Mouse (Mus musculus) neutrophil, adult 5-6 weeks (primary cell): ENCODE measurements around the gene Ap5z1. TPM values are rescaled to one million over a fixed set of nuclear protein-coding genes. Genes with fewer than 3 reads are reported as not detected.

Experiments
- ATAC-seq: fragments of 151-379, 151-347 bp; 2 replicates; pipeline ENCODE4 v1.8.0; 2017; ENCODE audit warnings: mild to moderate bottlenecking, moderate TSS enrichment; ENCODE audit not compliant: insufficient number of reproducible peaks, poor library complexity, low FRiP score, severe bottlenecking; ENCODE audit errors: extremely low read depth
- total RNA-seq: library from RNA; stranded (forward); fragments of 200-1000 nt; gene quantifications from 2 replicates; pipeline ENCODE4 v1.2.3, GENCODE M21; 2017

The Ap5z1 gene
- total RNA-seq, 1 experiment from 2014 or later: 19.8 TPM

DNA sequence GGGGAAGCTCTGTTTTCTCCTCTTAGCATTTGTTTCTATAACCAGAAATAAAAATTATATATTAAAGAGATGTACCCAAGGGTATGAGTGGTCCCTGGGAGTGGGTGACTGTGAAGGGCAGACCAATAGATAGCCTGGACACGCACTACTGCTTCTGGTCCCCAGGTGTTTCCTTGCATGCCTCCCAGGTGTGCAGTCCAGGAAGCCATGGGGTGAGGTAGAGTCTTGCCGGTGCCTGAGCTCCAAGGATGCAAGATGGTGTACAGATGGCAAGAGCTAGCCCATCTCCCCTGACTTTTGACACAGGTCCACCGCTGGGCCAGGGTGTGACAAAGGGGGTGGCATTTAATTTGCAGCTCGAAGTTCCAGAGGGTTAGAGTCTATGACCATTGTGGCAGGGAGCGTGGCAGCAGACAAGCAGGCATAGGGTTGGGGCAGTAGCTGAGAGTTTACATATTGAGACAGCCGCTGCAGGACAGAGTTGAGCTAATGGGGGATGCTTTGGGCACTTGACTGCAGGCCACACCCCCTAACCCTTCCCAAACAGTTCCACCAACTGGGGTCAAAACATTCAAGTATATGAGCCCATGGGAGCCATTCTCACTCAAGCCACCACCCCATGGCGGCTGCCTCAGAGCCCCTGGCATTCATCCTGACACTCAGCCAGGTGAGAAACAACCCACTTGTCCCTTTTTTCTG is 1.7 kb upstream of the Ap5z1 start:
- ATAC-seq: no peak

DNA sequence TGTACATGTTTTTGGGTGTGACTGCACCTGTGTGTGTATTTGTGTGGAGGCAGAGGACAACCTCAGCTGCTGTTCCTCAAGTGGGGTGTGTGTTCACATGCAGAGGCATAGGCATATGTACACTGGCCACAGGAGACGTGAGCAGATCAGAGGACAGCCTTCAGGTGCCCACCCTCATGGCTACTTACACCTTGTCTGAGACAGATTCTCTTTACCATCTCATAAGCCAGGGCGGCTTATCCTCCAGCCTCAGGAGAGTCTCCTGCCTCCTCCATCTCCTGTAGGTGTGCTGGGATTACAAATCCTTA is 1.1 kb upstream of the Ap5z1 start:
- no peak for ATAC-seq

DNA sequence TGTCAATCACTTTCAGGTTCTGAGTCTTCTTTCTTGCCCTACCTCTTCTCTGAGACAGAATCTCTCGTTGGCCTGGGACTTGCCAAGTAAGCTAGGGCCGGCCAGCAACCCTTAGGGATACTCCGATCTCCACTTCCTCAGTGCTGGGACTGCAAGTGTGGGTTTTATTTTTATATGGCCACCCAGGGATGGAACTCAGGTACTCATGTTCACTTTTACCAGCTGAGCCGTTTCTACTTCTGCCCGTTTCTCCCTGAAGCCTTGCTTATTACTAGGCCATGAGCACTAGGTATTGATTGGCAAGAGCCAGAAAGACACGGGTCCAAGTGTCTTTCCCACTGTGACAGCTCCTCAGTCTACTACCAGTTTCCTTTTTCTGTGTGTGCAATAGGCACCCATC is 733 bp upstream of the Ap5z1 start:
- ATAC-seq: no peak

DNA sequence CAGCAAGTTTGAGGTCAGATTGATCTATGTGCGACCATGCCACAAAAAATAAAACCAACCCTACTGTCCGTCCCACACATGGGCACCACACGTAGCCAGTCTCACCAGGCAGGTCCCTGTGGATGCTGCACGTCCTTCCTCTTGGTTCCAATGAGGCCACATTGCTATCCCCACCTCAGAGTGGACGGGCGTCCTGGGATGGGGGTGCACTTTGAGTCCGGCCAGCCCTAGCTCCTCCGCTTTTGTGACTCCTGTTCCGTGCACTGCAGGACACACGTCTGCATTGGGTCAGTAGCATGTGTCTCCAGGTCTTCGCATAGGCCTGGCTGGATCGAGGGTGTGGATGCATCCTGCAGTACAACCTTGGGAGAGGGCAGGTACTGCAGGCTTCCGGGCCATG is 4.6 kb downstream of the Ap5z1 start:
- ATAC-seq: no peak

DNA sequence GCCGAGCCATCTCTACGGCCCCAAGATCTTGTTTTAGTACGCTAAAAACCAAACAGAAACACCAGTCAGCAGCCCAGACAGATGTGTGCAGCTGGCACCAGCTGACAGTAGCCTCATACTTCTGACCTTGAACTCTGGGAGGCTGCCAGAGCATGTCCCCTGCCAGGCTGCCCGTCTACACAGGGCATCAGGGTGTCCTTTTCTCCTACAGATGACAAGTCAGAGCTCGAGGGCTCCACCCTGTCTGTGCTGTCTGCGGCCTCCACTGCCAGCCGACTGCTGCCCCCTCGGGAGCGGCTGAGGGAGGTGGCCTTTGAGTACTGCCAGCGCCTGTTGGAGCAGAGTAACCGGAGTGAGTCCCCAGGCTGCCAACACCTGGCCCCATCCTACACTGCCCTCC is 6.1 kb downstream of the Ap5z1 start:
- no peak for ATAC-seq

DNA sequence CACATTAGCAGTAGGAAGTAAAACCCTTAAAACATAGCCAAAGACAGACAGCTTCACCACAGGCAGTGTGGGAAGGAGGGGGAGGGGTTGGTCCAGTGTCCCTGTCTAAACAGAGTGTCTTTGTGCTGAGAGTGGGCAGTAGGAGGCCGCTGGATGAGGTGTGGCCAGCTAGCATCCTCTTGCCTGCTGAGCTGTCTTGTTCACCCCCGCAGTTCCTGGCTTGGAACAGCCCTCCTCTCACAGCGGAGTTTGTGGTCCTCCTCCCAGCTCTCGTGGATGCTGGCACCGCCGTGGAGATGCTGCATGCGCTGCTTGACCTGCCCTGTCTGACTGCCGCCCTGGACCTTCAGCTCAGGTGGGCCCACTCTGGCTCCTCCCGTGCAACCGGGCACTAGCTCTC is 10.0 kb downstream of the Ap5z1 start:
- no peak for ATAC-seq

DNA sequence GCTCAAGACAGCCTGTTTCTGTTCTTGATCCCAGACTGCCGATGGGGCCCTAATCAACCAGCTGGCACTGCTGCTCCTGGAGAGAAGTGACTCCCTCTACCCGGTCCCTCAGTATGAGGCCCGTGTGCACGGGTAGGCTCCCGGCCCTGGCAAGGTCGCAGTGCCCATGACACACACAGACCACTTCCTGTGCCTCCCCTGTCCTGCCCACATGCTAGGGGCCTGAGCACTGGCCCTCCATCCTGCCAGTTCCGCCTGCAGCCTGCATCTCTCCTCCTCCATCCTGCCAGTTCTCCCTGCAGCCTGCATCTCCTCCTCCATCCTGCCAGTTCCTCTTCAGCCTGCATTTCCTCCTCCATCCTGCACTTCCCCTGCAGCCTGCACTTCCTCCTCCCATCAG is 11.9 kb downstream of the Ap5z1 start:
- no peak for ATAC-seq

DNA sequence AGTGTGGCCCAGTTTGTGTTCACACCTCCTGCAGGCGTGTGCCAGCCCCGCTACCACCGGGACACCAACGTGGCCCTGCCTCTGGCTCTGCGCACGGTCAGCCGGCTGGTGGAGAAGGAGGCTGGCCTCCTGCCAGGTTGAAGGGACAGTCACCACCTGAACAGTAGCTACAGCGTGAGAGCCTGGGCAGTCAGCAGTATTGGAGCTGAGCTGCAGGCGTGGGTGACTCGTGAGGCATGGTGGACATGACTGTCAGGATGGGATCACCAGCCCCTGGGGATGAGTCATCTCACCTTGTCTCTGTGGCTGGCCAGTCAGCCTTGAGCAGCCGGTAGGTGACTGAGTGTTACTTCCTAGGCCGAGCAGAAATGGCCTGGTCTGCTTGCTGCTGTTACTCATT is 13.6 kb downstream of the Ap5z1 start:
- ATAC-seq: no peak

DNA sequence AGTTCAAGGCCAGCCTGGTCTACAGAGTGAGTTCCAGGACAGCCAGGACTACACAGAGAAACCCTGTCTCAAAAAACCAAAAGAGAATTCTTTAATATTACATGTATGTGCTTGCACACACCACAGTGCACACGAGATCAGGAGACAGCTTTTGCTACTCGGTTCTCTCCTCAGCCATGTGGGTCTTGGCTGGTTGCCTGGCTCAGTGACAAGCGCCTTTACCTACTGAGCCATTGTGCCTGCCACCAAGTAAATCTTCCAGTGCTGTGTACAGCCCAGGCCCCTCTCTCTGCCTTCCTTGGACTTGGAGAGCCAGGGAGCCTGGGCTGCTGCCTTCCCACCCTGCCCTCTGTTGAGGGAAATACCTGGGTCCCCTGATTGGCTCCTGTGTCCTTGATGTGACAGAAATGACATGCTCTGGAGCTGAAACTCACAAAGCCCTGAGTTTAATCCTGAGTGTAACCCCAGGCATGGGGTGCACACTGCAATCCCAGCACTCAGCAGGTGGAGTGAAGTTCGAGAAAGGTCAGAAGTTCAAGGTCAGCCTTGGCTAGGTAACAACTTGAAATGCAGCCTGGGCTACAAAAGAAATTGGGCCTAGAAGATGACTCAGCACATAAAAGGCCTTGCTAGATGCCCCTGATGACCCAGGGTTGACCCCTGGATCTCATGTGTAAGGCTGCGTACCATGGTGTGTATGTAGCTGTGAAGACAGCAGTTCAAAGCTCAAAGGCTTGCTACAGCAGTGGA is 14.3 kb downstream of the Ap5z1 start:
- ATAC-seq: no peak

DNA sequence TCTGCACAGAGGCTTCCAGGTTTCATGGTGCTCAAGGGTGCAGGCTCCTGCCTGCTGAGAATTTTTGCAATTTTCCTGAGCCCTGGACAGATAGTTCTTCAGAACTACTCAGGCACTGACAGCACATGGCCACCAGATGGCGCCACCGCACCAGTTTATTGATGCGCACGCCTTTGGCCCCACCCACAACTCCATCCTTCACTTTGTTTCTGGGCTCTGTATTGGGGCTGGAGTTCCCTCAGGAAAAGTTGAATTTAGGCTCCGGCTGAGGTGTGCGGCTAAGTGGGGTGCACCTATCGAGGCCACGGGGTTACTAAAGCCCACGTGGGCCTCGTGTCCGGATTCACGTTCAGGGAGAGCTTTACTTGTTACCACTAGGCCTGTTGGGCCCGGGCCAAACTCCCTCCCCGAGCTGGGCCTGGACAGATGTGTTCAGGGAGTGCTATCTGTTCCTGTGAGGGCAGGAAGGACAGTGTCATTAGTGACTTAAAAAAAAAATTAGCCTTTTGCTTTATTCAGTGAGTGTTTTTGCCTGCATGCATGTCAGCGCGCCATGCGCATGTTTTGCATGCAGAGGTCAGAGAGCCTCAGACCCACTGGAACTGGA is 15.2 kb downstream of the Ap5z1 start:
- peak; percentile 50 for ATAC-seq

DNA sequence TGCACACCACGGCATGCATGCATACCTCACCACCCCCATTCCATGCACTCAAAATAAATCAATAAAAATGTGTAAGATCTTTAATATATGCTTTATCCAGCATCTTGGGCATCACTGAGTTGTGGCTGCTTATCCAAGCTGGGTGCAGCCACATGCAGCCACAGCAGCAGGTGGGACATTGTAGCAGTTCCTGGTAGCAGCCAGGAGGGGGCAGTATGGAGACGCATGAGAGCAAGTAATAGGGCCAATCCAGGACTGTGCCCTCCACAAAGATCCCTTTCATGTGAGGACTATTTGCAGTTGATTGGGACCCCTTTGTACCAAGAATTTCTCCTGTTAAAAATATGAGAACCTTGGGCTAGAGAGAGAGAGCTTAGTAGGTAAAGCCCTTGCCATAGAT is 18.8 kb downstream of the Ap5z1 start:
- ATAC-seq: peak; percentile 24; the same call in 1 of the 2 replicates

DNA sequence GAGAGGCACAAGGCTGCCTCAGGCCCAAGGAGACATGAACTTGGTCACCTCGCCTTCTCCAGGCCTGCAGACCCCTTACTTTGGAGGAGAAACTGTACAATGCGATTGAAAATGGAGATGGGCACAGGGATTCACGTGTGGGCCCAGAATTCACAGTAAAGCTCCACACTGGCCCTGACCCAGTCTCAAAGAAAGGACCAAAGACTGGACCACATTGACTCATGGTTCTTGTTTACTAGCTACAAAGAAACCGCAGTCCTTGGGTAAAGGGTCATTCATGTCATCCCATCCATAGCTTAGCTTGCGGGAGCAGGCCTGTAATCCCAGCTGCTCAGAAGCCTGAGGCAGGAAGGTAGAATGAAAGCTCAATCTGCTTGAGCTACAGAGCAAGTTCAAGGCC is 19.8 kb downstream of the Ap5z1 start:
- ATAC-seq: no peak

DNA sequence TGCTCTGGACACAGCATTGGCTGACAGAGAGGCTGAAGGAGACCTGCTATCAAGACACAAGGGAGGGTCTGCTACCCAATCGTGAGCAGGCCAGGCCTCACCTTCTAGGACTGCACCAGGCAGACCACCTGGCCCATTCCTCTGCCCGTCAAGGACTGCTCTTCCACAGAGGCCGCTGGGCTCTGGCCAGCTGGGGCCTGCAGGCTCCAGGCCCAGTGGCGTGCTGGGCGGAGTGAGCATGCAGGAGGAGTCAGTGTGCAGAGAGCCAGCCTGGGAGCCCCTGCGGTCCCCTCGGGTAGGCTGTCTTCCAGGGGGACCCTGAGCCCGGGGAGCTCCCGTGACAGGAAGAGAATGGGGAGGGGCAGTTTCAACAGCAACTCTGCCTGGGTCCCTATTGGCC is 22.9 kb downstream of the Ap5z1 start:
- no peak for ATAC-seq

DNA sequence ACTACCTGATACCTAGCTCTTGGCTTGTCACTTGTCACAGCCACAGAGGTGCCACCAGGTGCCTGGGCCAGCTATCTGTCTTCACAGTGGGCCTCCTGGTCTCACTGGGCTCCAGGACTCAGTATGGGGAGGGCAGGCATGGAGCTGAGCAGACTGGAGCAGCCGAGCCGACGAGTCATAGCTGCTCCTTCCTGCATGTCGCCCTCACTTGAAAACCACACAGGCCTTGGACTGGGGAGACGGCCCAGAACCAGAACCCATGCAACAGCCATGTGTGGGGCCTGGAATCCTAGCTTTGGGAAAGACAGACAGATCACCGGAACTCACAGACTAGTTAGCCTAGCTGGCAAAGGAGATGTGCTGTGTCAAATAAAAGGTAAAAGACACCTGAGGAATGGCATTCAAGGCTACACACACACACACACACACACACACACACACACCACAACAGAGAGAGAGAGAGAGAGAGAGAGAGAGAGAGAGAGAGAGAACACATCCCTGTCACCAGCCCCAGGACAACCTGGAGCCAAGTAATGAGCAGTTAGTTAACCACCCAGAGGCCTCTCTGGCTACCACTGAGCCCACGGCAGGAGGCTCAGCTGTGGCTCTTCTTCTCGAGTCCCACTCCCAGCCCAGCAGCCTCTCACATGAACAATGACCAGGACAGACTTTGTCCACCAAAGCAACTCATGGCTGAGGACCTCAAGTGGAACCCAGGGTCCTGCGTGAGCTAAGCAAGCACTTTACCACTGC is 26.4 kb downstream of the Ap5z1 start:
- no peak for ATAC-seq

DNA sequence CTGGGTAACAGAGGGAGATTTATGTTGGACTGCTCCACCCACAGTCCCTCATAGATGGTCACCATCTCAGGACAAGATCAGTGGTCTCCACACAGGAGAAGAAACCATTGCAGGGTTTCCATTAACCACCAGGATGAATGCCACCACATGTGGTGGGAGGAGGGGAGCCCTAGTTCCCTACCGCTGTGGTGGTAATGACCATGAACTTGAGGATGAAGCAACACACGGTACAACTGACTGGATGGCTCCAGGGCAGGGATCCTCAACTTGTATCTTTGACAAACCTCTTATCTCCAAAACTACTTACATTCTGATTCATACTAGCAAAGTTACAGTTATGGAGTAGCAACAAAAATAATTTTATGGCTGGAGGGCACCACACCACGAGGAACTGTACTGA is 29.6 kb downstream of the Ap5z1 start:
- no peak for ATAC-seq

DNA sequence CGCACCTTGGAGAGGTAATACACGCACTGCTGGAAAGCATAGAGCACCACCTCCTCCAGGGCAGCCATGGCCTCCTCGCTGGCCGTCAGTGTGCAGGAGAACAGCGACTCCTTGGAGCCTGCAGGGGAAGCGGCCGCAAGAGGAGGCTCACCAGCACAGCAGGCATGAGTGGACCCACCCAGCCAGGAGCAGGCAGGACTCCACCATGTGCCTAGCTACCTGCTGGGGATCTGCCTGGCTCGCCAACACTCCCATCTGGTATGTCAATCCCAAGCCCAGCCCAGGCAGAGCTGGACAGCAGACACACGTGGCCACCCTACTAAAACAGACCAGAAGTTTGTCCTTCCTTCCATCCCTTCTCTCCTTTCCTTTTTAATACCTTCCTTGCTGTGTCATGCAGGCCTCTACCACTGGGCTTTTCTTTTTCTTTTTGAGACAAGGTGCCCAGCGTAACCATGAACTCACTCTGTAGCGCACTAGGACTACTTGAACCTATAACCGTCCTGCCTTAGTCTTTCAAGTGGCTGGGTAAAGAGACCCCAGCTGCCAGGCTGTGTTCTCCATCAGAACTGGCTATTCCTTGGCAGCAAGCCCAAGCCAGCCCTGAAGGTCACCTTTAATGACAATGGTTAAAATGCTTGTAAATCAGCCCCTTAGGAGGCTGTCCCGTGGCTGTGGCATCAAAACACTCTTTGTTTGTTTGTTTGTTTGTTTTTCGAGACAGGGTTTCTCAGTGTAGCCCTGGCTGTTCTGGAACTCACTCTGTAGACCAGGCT is 31.8 kb downstream of the Ap5z1 start:
- no peak for ATAC-seq

DNA sequence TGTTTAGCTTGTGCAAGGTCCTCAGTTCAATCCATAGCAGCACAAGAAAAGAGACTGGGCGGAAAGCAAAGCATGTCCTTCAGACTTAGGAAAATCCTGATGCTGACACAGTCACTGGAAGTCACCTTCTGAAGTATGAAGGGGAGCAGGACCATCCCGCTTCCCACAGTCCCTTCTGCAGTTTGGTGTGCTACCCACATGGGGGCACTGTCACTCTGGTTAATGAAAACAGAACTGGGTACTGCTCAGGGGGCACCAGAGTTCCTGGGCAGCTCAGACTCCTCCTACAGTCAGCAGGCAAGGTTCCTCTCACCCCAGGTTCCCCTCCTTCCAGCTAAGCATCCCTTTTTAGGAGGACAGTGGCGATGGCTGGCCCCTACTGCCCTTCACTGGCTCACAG is 35.2 kb downstream of the Ap5z1 start:
- no peak for ATAC-seq

DNA sequence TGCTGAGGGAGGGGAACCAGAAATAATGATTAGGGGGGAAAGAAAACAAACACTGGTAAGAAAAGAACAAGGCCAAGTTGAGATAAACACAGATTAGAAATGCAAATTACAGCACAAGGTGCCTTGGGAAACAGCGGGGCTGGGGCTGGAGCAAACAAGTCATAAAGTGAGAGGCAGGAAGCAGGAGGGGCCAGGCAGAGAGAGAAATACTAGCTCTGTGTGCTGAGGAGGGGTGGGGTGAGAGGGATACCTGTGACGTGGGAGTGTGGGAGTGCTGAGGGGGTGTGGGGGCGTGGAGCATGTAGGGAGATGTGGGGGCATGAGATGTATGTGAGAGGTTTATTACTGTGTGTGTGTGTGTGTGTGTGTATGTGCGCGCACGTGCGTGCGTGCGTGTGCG is 37.2 kb downstream of the Ap5z1 start:
- no peak for ATAC-seq

DNA sequence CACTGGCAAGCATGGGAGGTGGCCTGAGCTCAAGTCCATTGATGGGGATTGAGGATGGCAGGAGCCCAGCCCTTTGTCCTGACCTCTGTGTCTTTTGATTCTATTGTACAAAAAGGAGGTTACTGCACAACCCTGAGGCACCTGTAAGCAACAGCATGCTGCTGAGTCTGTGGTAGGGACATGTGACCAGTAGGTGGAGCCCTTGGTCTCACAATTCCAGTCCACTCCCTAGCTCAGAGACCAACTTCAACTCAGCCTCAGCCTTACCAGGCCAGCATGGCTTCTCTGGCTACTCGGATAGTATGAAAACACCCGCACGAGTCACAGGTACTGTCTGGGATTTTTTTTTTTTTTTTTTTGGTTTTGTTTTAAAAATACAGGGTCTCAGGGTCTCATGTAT is 38.7 kb downstream of the Ap5z1 start:
- ATAC-seq: 0 out of 2 replicates have a peak, but pooled peaks have one; percentile 31
